Mouse (Mus musculus): ENCODE measurements around the gene Ttc23l. TPM values are rescaled to one million over a fixed set of nuclear protein-coding genes. Genes with fewer than 3 reads are reported as not detected.

Ttc23l gene
- total and polyA plus RNA-seq, 3 experiments, result not detected

DNA sequence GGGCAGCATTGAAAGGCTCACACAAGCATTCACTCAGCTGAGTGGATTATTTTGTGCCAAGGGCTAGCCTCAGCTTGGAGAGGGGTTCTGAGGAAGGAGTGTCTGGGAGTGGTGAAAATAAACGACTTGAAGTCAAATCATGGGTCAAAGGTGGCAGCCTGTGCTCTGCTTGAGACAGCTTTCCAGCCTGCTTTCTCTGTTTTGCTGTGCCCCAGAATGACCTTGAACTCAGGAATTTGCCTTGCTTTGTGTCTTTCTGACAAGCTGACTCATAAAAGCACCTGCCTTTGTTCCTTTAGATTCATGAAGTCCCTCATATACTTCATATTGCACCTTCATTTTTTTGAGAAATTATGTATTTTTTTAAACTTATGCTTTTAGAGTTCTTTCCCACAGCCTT is 5.7 kb upstream of the Ttc23l start:
- no peak overlapping the region for H3K27ac ChIP-seq (ENCODE audit: control insufficient read depth, low read depth, low read length)
- H3K27me3 ChIP-seq (ENCODE audit: control insufficient read depth in 1 of 2, insufficient read depth in 2 of 2, low read length in 2 of 2), result peaks cover 0 to 3% of the 10 kb centered on the region in 2 experiments; a peak in 1 of 4 replicates
- no peaks in the 10 kb centered on the region for H3K36me3 ChIP-seq (ENCODE audit: control insufficient read depth in 1 of 2, insufficient read depth in 2 of 2, low read length in 2 of 2)
- DNase-seq (ENCODE audit: low read depth, low spot score), result no peak
- H3K9me3 ChIP-seq (replicated peaks; ENCODE audit: insufficient read depth, low read length), result no peaks in the 10 kb centered on the region
- no peaks in the 10 kb centered on the region for H3K4me1 ChIP-seq (ENCODE audit: control insufficient read depth in 1 of 2, insufficient read depth in 2 of 2, low read length in 2 of 2)
- no peak overlapping the region for H3K9ac ChIP-seq (ENCODE audit: control insufficient read depth, low read depth, low read length, poor library complexity, severe bottlenecking)
- TF ChIP-seq CHD1 (IDR thresholded peaks at IDR 0.05; ENCODE audit: low read depth, low read length) (no peak), NRF1 (IDR thresholded peaks at IDR 0.05; ENCODE audit: insufficient read depth, low read depth, low read length, poor library complexity, severe bottlenecking) (no peak), TAL1 (IDR thresholded peaks at IDR 0.05; ENCODE audit: low read length) (no peak), ETS1 (IDR thresholded peaks at IDR 0.05; ENCODE audit: low read depth, low read length) (no peak), POLR2A (IDR thresholded peaks at IDR 0.05; ENCODE audit: control insufficient read depth in 1 of 2, insufficient read depth in 1 of 2, low read depth in 1 of 2, low read length in 2 of 2, poor library complexity in 1 of 2) (no peak), SIN3A (IDR thresholded peaks at IDR 0.05; ENCODE audit: low read length) (no peak), HCFC1 (IDR thresholded peaks at IDR 0.05; ENCODE audit: low read depth, low read length) (no peak), POLR2AphosphoS5 (IDR thresholded peaks at IDR 0.05; ENCODE audit: borderline replicate concordance, low read depth, low read length) (no peak), RAD21 (IDR thresholded peaks at IDR 0.05; ENCODE audit: low read depth, low read length) (no peak), ZNF384 (IDR thresholded peaks at IDR 0.05; ENCODE audit: low read depth, low read length) (no peak), GABPA (IDR thresholded peaks at IDR 0.05; ENCODE audit: low read depth, low read length) (no peak), MEF2A (IDR thresholded peaks at IDR 0.05; ENCODE audit: extremely low read depth, insufficient replicate concordance, low read depth, low read length, poor library complexity, severe bottlenecking) (no peak), TBP (IDR thresholded peaks at IDR 0.05; ENCODE audit: low read depth, low read length) (no peak), ZKSCAN1 (IDR thresholded peaks at IDR 0.05; ENCODE audit: low read depth, low read length) (no peak), MXI1 (IDR thresholded peaks at IDR 0.05; ENCODE audit: low read depth, low read length) (no peak), GATA1 (IDR thresholded peaks at IDR 0.05; ENCODE audit: low read depth, low read length) (no peak), CHD2 (IDR thresholded peaks at IDR 0.05; ENCODE audit: low read length) (no peak), BHLHE40 (IDR thresholded peaks at IDR 0.05; ENCODE audit: borderline replicate concordance, low read depth, low read length) (no peak), KAT2A (conservative IDR thresholded peaks at IDR 0.05; ENCODE audit: low read depth, low read length) (no peak)
- no peak overlapping the region for H3K4me3 ChIP-seq (ENCODE audit: control insufficient read depth in 1 of 2, insufficient read depth in 1 of 2, low read depth in 2 of 2, low read length in 2 of 2)
- H3K79me2 ChIP-seq (ENCODE audit: control insufficient read depth, insufficient read depth, low read length, poor library complexity), result no peaks in the 10 kb centered on the region

DNA sequence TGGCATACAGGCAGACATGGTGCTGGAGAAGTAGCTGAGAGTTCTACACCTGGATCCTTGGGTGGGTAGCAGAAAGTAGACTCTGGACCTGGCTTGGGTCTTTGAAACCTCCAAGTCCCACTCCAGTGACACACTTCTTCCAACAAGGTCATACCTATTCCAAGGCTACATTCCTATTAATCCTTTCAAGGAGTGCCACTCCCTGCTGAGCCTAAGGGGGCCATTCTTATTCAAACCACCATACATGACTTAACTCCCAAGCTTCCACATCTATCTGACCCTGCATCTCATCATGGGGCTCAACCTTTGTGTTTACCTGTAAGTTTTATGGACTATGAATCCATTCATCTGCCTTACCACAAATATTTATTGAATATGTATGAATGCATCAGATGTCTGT is 3.8 kb upstream of the Ttc23l start:
- Histone ChIP-seq H3K9me3 (replicated peaks; ENCODE audit: insufficient read depth, low read length) (no peaks in the 10 kb centered on the region), H3K27ac (ENCODE audit: control insufficient read depth, low read depth, low read length) (no peak overlapping the region), H3K79me2 (ENCODE audit: control insufficient read depth, insufficient read depth, low read length, poor library complexity) (no peaks in the 10 kb centered on the region), H3K4me1 (ENCODE audit: control insufficient read depth in 1 of 2, insufficient read depth in 2 of 2, low read length in 2 of 2) (no peaks in the 10 kb centered on the region), H3K4me3 (ENCODE audit: control insufficient read depth in 1 of 2, insufficient read depth in 1 of 2, low read depth in 2 of 2, low read length in 2 of 2) (no peak overlapping the region), H3K36me3 (ENCODE audit: control insufficient read depth in 1 of 2, insufficient read depth in 2 of 2, low read length in 2 of 2) (no peaks in the 10 kb centered on the region), H3K9ac (ENCODE audit: control insufficient read depth, low read depth, low read length, poor library complexity, severe bottlenecking) (no peak overlapping the region), H3K27me3 (ENCODE audit: control insufficient read depth in 1 of 2, insufficient read depth in 2 of 2, low read length in 2 of 2) (peaks cover 0 to 3% of the 10 kb centered on the region in 2 experiments; a peak in 1 of 4 replicates)
- TF ChIP-seq EP300 (IDR thresholded peaks at IDR 0.05; ENCODE audit: low read depth in 1 of 2, low read length in 2 of 2) (no peak), ZKSCAN1 (IDR thresholded peaks at IDR 0.05; ENCODE audit: low read depth, low read length) (no peak), POLR2AphosphoS5 (IDR thresholded peaks at IDR 0.05; ENCODE audit: borderline replicate concordance, low read depth, low read length) (no peak), TCF12 (IDR thresholded peaks at IDR 0.05; ENCODE audit: low read depth, low read length) (no peak), E2F4 (IDR thresholded peaks at IDR 0.05; ENCODE audit: borderline replicate concordance, low read depth, low read length) (no peak), GATA1 (IDR thresholded peaks at IDR 0.05; ENCODE audit: low read depth, low read length) (no peak), MYB (IDR thresholded peaks at IDR 0.05; ENCODE audit: low read depth, low read length) (no peak), CHD2 (IDR thresholded peaks at IDR 0.05; ENCODE audit: low read length) (no peak), ELF1 (IDR thresholded peaks at IDR 0.05; ENCODE audit: low read depth, low read length) (no peak), ETS1 (IDR thresholded peaks at IDR 0.05; ENCODE audit: low read depth, low read length) (no peak), GABPA (IDR thresholded peaks at IDR 0.05; ENCODE audit: low read depth, low read length) (no peak), ZMIZ1 (IDR thresholded peaks at IDR 0.05; ENCODE audit: low read depth, low read length) (no peak), POLR2A (IDR thresholded peaks at IDR 0.05; ENCODE audit: control insufficient read depth in 1 of 2, insufficient read depth in 1 of 2, low read depth in 1 of 2, low read length in 2 of 2, poor library complexity in 1 of 2) (no peak), BHLHE40 (IDR thresholded peaks at IDR 0.05; ENCODE audit: borderline replicate concordance, low read depth, low read length) (no peak), KAT2A (conservative IDR thresholded peaks at IDR 0.05; ENCODE audit: low read depth, low read length) (no peak), MAFK (IDR thresholded peaks at IDR 0.05; ENCODE audit: borderline replicate concordance, low read depth, low read length) (no peak), MAX (IDR thresholded peaks at IDR 0.05; ENCODE audit: low read length) (no peak), ZNF384 (IDR thresholded peaks at IDR 0.05; ENCODE audit: low read depth, low read length) (no peak), MAZ (IDR thresholded peaks at IDR 0.05; ENCODE audit: low read depth, low read length) (no peak)
- DNase-seq (ENCODE audit: low read depth, low spot score), result no peak

Measured in MEL (cell line).